Mouse (Mus musculus): ENCODE data around the gene Mroh2a.

GRCm38 (mm10) chr1:88296171-88296920 is 69.6 kb downstream of the Mroh2a start:
- TF ChIP-seq CTCF (IDR thresholded peaks at IDR 0.05; ENCODE audit: control insufficient read depth, insufficient read depth, low read length) (no peak), POLR2A (IDR thresholded peaks at IDR 0.05; ENCODE audit: borderline replicate concordance, control insufficient read depth, low read depth, low read length) (no peak)
